Mouse (Mus musculus): ENCODE results near the gene Vps16. TPM values are rescaled to one million over a fixed set of nuclear protein-coding genes. Genes with fewer than 3 reads are reported as not detected.

Vps16 gene
- total RNA-seq, 2 experiments from 2014 or later, result 85.3 to 87.5 TPM

DNA sequence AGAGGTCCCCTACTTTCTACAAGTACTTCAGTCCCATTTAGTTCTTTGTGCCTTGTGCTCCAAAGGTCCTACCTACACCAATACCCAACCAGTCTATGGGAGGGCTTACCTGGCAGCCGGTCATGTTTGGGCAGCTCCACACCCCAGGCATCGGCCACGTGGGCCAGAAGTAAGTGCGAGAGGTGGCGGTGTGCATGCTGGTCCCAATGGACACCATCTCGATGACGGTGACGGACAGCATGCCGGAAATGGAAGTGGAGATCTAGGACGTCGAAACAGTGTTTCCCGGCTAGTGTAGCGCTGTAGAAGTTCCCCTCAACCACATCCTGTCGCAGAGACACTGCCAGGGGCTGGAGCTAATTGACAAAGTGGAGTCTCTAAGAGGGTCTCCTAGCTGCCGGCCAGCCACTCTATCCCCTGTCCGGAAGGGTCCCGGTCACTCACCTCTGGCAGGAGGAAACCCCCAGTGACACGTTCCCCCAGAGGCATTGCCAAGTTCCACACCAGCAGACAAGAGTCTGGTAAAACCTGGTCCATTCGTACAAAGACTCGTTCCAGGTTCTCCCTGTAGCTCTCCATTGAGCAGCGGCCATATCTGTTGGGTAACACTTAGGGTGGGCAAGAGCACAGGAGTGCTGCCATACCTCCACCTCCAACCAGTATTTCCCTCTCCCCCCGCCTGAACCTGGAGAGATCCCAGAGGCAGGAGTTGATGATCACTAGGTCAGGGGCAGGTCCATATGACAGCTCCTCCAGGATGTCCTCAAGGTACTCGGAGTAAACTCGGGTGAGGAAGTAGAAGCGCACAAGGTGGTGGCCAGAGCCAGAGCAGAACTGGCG, 2.1 kb upstream of the Vps16 start:
- DNase-seq (ENCODE audit: low spot score in 2 of 2), result no peak

DNA sequence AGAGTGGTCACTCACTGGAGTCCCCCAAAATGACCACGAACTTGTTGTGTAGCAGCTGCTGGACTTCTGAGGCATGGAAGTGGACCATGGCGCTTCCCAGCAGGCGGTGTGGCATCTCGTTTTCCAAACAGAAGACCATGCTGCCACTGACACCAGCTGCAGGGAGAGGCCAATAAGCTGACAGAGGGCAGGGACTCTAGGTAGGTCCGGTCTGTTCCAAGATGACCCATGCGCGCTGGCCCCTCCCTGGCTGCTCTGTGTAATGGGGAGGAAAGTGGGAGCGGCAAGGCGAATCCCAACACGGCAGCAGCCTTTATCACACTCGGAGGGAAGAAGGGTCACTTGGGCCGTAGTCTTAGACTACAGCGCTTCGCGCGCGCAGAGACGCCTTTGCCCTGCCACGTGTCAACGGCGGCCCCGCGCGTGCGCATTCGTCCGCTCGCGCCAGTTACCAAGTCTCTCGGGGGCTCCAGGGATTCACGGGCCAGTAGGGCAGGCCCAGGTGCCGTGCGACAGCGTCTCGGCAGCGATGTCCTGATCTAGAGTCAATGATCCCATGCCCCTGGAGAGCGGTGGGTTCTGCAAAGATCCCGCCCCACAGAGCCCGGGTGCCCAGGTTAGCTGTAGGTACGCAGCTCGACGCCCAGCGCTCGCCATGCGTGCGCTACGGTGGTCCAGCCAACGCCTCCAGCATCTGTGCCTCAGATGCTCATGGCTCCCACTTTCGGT, 578 bp upstream of the Vps16 start:
- DNase-seq (ENCODE audit: low spot score in 2 of 2), result peak in 1 of 2 experiments; percentile 78

DNA sequence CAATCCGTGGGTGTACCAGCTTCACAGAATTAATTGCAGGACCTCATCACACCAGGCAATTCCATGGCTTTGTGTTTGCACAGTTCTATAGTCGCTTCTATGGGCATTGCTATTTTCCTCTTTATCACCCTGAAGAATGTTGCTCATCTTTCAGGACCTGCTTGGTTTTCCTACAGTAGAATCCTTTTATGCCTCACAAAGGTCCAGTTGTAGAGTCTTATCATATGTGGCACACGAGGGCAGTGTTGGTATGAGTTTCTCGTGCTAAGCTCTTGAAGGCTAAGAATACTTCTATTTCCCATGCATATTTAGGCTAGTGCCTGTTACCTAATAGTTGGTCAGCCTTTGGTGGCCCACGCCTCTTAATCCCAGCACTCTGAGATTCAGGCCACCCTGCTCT, 973 bp downstream of the Vps16 start:
- no peak for DNase-seq (ENCODE audit: low spot score in 2 of 2)

DNA sequence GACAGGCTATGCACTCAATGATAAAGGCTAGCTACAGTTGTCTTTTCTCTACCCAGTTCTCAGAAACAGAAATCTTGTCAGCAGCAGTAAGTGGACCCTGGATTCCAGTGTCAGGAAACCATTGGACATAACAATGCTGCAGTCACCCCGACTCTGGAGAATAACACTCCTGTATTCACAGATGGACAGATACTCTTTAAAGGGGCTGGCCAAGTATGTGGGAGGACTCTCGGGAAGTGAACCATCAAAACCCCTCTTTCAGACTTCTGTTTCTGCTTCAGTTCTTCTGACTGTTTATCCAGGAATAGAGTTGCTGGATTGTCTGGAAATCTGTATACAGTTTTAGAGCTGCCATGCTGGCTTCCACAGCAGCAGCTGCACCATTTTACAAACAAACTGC, 5.7 kb downstream of the Vps16 start:
- DNase-seq (ENCODE audit: low spot score in 2 of 2), result peak in 1 of 2 experiments; percentile 24

DNA sequence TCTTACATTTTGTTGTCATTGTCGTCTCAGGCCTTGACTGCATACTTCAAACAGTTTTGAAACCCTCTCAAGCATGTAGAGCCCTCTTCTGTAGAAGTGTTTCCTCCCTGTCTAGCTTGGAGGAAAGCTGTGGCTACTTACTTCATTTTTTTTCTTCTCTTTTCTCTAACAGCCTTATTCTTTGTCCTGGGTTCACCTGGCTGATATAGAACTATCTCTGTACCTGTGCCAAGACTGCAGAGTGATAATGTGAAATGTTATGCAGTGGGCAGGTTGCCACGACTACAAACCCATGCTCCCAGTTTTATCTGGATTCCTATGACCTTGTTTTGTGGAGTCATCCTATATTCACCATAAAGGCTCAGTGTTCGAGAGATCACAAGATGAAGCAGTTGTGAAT, 6.3 kb downstream of the Vps16 start:
- no peak for DNase-seq (ENCODE audit: low spot score in 2 of 2)

DNA sequence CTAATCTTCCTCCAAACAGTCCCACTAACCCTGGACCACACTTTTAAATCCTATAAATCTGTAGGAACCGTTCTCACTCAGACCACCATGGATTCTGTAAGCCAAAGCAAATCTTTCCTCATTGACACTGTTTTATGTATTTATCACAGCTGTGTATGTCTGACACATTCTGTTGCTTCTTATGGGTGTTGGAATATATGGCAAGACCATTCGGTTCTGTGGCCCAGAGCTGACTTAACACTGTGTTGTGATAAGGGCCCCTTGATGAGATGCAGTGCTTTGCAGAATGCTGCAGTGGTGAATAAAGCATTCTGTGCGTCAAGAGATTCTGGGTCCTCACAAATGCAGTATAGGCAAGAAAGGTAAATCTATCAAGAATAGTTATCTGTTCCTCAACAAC, 8.0 kb downstream of the Vps16 start:
- no peak for DNase-seq (ENCODE audit: low spot score in 2 of 2)

DNA sequence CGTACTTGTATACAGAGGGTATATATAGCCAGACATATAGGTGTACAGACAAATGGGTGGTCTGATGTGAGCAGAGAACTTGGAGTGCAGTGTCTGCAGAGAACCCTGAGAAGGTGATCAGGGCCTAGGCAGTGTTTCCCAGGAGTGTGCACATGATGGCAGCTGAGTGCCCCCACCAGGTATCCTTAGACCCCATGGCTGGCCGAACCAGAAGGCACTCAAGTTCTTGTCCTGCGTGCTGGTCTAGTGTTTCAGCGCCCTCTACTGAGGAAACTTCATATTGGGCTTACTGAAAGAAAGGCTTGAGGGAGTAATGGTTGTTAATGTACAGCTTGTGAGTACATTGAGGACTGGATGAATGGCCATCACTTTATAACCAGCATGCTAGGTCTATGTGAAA, 9.0 kb downstream of the Vps16 start:
- peak in 1 of 2 experiments; percentile 71 for DNase-seq (ENCODE audit: low spot score in 2 of 2)

DNA sequence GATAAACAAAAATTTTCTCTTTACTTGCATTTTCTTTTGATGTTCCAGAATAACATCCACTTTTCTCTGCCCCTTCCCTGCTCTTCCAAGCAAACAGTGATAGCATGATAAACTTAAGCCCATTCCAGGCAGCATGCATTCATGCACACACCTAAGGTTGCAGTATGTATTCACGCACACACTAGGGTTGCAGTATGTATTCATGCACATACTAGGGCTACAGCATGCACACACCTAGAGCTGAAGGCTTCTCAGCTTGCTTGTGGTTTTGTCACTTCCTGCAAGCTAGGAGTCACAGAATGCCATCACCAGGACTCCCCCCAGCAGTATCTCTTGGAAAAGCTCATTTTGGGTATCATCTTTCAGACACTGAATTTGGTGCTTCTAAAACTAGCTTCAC, 12.6 kb downstream of the Vps16 start:
- no peak for DNase-seq (ENCODE audit: low spot score in 2 of 2)

DNA sequence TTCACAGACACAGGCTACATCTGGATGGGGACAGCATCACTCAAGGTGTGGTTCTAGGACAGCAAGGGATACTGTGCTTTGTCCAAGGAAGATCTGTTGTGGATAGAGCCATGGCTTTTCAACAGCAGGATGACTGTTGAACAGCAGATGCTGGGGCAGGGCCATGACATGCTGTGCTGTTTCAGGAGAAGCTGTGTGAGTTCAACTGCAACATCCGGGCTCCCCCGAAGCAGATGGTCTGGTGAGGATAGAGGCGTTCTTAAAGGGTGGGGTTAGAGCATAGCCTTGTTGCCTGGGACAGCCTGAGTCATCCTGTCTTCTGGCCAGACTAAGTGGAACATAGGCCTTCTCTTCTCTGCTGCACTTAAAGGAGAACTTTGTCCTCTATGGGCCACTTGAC, 14.7 kb downstream of the Vps16 start:
- DNase-seq (ENCODE audit: low spot score in 2 of 2), result no peak

DNA sequence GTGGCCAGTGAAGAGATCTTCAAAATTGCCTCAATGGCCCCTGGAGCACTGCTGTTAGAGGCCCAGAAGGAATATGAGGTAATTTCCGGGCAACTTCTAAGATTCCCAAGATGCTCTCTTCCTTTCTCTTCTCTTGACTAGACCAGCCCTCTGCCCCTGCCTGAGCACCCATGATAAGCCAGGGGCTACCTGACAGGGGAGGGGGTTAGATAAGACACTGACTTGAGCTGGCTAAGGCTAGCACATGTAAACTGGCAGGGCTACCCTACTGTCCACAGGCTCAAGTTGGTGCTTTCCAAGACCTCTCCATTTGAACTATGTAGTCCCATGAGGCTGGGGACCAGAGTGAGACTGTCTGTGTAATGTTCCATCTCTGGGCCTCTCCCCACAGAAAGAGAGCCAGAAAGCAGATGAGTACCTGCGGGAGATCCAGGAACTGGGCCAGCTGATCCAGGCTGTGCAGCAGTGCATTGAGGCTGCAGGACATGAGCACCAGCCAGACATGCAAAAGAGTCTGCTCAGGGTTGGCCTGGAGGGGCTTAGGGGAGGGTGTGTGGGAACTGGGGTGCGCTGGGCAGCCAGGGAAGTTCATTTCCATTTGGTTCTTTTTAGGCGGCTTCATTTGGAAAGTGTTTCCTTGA, 15.8 kb downstream of the Vps16 start:
- DNase-seq (ENCODE audit: low spot score in 2 of 2), result no peak

DNA sequence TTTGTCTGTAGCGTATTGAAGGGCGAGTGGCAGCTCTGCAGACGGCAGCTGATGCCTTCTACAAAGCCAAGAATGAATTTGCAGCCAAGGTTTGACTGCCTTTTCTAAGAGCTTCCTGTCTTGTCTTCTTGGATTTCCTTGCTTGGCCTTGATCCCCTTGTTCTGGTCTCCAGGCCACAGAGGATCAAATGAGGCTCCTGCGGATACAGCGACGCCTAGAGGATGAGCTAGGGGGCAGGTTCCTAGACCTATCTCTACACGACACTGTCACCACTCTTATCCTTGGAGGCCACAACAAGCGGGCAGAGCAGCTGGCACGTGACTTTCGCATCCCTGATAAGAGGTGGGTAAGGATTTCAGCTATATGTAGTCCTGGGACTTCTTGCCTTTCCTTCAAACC, 18.0 kb downstream of the Vps16 start:
- no peak for DNase-seq (ENCODE audit: low spot score in 2 of 2)

DNA sequence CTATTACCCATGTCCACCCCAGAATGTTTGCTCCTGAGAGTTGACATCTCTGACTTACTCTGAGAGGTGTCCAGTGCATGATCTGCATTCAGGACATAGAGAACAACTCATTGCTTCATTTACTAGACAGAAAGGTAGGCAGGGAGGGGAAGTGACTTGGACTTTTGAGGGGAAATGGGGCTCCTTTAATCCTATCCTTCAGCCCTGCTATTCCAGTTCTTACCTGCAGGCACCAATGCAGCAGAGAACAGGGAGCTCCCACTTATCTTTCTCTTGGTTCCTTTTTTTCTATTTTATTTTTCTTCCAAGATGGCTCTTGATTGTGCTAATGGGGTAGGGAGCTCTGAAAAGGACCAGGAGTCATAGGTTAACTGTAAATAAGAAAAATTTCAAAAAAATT, 24.3 kb downstream of the Vps16 start:
- DNase-seq (ENCODE audit: low spot score in 2 of 2), result no peak

DNA sequence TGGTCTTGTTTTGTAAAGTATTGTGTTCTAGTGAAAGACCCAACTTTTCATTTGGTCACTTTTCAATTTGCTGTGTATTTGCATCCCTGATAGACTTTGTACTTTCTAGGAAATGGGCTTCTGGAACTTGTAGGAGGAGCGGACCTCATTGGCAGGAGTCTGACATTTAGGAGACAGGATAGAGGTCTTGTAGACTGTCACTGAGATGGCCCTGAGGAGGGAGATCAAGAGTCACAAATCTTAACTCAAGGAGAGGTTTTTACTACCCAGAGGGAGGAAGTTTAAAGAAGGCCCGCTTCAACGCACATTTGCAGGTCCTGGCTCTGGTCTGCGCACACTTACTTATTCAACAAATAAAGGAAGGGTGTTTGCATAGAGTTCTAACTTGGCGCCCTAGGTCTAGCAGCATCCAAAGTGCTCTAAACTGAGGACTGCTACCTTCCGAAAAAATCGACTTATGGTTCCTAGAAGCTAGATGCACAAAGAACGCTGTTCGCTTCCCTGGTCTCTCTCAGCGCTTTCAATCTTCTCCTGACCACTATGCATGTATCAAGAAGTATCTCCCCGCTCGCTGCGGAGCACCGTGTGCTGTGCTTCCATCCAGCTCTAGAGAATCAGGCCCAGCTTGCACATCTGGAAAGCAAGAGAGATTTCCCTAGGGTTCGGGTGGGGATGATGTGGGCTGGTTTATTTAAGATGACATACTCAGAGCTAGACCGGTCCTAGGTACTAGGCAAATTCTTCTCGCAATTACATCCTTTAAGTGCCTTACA, 25.1 kb downstream of the Vps16 start:
- DNase-seq (ENCODE audit: low spot score in 2 of 2), result no peak

DNA sequence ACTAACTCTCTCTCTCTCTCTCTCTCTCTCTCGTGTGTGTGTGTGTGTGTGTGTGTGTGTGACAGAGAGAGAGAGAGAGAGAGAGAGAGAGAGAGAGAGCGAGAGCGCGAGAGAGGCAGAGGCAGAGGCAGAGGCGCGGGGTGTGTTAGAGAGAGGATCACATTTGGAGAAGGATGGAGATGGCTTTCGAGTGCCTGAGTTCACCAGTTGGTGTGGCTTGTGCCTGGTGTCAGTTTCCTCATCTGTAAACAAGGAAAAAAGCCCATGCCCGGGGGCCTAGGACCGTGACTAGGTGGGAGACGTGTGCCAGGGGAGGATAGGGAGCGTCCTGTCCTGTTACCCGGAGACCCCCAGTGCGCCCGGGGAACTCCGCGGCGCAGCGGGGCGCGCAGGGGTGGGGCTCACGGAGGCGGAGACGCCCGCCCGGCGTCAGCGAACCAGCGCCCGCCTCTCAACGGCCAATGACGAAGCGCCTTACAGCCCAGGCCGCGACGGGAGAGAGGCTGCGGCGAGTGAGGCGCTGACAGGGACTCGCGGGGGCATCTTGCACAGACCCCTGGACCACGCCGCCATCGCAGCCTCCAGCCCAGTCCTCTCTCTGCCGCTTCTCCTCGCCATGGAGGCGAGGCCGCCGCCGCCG, 25.8 kb downstream of the Vps16 start, which contains the start of gene Ptpra:
Ptpra (plus strand) TSS at position 485 of the 640 bp plus-strand sequence.
- DNase-seq (ENCODE audit: low spot score in 2 of 2), result peak; percentile 92

DNA sequence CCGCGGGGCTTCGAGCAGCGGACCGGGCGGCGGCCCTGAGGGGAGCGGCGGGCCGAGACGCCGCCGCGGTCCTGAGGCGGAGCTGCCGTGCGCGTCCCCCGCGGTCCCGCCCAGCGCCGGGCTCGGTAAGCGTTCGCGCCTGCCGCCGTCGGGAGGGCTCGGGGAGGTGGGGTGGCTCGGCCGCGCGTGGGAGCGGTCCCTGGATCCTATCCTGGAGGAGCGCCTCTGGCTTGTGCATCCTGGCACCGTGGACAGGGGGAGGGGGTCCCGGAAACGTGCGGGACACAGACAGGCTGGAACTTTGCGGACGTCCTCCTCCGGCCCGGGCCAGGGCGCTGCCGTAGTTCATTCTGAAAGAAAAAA, 26.3 kb downstream of the Vps16 start:
- DNase-seq (ENCODE audit: low spot score in 2 of 2), result peak in 1 of 2 experiments; percentile 58

DNA sequence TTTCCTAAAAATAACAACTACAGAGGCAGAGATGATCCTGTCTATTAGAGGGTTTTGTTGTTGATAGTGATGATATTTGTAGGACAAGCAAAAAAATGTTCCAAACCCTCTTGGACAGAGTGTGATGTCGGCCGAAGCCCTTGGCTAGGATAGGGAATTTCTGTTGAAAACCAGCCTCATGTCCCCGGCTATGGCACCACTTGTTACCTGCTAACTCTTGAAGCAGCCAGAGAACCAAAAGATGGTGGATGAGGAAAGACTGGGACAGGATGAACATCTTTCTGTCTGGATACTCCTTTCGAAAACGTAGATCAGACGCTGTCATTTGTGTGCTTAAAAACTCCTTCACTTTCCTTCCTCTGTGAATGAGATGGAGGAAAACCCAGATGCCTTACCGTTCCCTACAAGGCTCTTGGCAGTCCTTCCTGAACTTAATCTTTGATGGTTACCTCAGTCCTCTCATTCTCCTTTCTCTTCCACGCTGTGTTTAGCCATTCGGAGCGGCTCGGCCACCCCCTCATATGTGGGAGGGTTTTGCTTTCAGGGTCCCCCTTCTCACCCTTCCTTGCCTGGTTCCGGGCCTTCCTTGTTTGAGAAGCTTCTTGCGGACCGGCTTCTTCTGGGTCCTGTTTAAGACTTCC, 27.1 kb downstream of the Vps16 start:
- no peak for DNase-seq (ENCODE audit: low spot score in 2 of 2)

DNA sequence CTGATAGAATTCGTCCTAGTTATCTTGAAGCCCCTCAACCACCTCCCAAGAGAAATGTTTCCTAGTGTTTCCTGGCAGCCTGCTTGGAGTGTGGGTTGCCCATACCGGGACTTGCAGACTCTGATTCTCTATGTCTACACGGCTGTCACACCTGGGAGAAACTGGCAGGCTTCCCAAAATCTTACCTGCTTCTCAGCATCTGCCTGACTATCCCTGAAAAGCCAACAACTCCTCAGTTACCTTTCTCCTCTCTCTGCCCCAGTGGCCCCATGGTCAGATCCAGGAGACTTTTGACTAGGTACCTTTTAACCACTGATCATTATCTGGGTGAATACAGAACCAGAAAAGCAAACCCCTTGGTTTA, 27.6 kb downstream of the Vps16 start:
- DNase-seq (ENCODE audit: low spot score in 2 of 2), result no peak

DNA sequence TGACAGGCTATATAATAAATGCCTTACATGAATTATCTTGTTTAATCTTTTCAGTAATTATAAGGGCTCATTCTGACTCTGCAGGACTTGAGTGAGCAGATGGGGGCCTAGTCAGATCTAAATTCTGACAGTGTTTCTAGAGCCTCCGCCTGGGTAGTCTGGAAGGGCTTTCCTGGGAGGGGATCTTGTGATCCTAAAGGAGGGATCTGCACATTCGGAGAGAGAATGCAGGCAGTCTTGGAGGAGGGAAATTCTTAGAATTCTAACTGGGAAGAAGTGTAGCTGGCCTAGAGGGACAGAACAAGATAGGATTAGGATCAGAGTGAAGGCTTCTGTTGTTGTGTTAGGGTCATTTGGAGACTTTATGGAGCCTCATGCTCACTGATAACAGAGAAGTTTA, 28.1 kb downstream of the Vps16 start:
- no peak for DNase-seq (ENCODE audit: low spot score in 2 of 2)

DNA sequence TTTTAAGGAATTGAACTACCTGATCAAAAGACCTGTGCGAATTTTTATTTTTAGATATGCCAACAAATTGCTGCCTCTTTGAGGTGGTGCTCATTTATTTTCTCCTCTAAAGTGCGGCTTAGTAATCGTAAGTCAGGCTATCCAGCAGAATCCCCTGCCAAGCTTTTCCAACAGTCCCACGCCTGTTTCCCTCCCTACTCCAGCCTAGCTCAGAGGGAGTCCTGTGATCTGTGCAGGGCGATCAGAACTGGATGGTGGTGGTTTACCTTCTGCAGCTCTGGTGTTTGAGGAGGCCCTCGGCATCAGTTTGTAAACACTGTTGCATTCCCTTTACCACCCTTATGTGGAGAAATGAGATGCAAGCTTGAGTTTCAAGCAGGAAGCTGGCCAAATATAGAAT, 29.3 kb downstream of the Vps16 start:
- peak in 1 of 2 experiments; percentile 42 for DNase-seq (ENCODE audit: low spot score in 2 of 2)

DNA sequence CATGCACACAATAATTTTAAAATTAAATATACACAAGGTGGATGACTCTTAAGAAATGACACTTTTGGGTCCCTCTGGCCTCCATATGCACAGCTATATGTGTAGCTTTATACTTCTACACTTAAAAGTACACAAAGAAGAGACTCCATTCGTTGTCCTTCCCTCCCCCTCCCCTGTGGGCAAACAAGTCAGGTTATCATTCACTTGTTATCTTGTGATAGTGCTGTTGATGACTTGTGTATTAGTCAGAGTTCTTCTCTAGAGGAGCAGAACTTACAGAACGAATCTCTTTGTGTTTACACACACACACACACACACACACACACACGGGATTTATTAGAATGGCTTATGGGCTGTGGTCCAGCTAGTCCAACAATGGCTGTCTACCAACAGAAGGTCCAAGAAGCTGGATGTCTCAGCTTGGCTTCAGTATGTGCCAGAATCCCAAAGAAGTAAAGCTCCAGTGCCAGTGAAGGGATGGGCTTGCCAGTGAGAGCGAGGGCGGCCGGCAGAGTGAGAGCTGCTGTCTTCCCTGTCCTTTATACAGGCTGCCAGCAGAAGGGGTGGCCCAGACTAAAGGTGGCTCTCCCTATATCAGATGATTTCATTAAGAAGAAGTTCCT, 30.7 kb downstream of the Vps16 start:
- DNase-seq (ENCODE audit: low spot score in 2 of 2), result peak in 1 of 2 experiments; percentile 57
